Mouse (Mus musculus) left cerebral cortex, adult 18-20 months (tissue): ENCODE data around the gene Kdm2b. TPM values are rescaled to one million over a fixed set of nuclear protein-coding genes. Genes with fewer than 3 reads are reported as not detected.

Experiments
- DNase-seq, 2 experiments: peaks; one replicate each; pipeline ENCODE4 v3.0.0; 2021 to 2022; ENCODE audit warnings: low spot score in 2 of 2, mixed read lengths in 1 of 2
- total RNA-seq, 2 experiments: library from RNA; stranded (reverse); gene quantifications; 2 replicates each; pipeline ENCODE4 v1.2.3; 2021

Gene Kdm2b
- total RNA-seq, 2 experiments from 2014 or later, result 24.2 to 25.5 TPM

DNA sequence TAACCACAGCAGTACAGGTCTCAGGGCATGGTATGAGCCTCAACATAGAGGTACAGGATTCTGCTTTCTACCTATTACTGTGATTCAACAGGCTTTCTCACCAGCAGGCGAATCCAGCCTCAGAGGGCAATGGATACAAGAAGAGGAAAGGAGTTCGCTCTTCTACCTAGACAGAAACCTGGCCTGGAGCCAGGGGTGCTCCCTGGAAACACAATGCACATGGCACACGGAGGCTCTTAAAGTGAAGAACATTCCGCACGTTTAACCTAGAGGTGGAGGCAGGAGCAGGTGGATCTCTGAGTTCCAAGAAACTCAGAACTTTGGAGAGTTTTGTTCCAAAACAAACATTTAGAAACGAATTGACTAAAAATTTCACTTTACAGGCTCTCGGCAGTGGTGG lies 58.6 kb downstream of the Kdm2b start:
- DNase-seq, result no peak

DNA sequence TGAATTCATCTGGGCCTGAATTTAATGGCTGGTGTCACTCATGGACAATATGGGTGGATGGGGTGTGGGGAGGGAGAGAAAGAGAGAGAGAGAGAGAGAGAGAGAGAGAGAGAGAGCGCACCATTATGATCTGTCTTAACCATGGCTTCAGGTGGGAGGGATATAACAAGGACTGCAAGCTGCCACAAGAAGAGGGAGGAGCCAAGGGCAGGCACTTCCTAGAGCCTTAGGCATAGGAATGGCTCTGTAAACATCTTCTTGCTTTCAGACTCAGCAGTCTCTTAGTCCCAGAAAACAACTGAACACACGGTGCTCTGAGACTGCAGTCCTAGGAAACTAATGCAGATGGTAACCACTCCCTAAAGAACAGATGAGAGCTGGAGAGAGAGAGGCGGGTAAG lies 61.3 kb downstream of the Kdm2b start:
- DNase-seq, result no peak

GRCm38 (mm10) chr5:122927703-122928102 lies 61.9 kb downstream of the Kdm2b start:
- DNase-seq, result no peak

DNA sequence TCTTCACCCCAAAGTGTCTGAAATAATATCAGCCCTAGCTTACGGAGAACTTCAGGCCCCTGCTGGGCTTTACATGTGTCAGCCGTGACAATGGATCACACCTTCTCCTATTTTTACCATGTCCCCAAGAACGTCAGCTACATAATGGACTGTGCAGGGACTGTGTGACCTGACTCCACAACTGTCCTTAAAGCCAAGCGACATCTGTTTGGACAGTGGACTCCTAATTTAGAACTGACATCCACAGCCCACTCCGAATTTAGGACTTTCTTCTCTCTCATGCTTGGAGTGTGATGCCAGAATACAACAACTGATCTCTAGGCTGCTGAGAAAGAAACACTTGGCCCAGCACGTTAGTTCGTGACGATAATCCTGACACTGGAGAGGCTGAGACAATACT lies 62.5 kb downstream of the Kdm2b start:
- DNase-seq, result no peak

GRCm38 (mm10) chr5:122926341-122926740 lies 63.3 kb downstream of the Kdm2b start:
- DNase-seq, result no peak

DNA sequence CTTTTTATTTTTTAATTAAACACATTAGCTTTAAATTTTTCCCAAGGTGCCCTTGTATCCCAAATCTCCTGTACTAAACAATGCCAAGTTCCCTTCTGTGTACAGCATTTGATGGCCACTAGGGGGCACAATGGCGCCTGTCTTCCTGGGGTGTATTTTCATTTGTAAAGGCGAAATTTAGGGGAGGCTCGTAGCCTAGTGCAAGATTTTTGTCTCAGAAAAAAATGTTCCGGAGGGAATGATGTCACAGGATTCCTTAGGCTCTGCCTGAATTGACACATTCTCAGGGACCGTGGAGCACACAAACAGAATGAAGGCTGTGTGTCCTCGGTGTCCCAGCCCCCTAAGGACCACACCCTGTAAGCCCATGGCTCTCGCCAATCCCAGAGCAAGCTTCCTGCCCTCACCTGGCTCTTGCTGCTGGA lies 64.1 kb downstream of the Kdm2b start:
- peak; percentile 70 to 80 for DNase-seq

DNA sequence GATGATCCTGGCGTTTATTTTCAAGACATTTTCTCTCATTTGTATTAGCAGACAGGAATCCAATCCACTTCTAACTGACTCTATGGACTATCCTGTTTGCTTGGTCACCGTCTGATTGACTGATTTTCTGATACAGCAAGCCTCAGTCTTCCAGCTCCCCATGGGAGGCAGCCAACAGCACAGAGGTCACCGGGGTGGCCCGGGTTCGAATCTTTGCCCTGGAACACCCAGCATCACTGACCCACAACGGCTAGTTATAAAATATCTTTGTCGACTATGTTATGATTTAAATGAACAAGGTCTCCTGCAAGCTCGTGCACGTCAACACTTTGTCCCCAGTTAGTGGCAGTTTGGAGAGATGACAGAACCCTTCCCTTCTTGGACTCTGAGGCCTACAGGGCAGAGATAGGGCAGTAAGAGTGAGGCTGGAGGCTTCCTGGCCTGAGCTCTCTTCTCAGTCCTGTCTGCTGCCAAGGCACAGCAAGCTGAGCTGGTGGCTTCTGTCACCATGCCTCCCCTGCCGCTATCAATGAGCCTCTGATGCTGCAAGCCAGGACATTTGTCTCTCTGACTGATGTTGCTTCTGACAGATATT lies 65.7 kb downstream of the Kdm2b start:
- DNase-seq, result no peak

DNA sequence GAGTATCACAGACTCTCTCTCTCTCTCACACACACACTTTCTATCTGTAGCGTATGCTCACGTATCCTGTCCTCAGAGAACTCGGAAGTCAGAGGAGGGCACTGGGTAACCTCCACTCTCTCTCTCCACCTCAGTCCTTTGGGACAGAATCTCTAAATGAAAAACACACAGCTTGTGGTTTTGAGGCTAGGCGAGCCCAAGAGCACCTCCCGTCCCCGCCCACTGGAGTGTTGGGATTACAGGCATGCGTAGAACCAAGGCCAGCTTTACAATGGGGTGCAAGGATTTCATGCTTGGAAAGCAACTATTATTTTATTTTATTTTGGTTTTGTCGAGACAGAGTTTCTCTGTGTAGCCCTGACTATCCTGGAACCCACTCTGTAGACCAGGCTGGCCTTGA lies 67.7 kb downstream of the Kdm2b start:
- no peak for DNase-seq

GRCm38 (mm10) chr5:122920557-122920956 lies 69.1 kb downstream of the Kdm2b start:
- no peak for DNase-seq

DNA sequence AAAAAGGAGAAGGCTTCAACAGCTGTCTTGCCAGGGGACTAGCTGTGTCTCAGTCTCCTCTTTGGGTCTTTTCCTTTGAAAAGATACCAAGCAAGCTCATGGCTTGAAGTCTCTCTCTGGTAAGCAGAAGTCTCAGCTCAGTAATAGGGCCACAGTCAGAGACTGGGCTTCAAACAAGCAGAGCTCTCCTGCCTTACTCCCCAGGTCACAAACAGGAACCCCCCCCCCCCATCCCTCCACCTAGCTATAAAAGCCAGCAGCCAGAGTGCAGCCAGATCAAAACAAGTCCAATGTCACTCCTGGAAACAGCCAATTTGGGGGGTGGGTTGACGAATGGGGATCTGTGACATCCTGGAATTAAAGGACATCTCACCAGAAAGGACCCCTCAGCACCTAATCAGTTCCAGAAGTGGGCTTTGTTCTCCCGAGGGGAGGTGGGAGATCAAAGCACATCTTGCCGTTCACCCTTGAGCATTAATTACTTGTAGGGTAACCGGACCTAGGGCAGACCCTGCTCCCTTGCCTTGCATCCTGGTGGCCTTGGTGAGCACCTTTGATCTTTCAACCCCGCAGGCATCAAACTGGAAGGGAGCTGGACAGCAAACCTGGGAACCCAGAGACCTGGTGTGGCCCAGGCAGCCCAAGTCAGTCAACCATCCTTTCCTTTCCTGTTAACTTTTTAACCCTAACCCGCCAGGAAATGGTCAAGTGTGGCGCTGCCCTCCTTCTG lies 71.5 kb downstream of the Kdm2b start:
- no peak for DNase-seq

GRCm38 (mm10) chr5:122916147-122916546 lies 73.5 kb downstream of the Kdm2b start:
- DNase-seq, result no peak

DNA sequence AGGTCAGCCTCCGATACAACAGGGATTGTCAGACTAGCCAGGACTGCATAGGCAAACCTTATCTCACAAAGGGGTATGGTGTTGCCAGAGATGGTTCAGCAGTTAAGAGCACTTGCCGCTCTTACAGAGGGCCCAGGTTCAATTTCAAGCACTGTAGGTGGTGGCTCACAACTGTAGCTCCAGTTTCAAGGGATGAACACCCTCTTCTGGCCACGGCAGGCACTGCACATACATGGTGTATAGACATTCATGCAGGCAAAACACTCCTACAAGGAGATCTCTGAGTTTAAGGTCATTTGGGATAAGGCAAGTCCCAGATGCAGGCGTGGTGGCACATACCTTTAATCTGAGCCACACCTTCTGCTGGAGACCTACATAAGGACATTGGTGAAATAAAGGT lies 76.8 kb downstream of the Kdm2b start:
- DNase-seq, result no peak

GRCm38 (mm10) chr5:122909481-122909880 lies 80.1 kb downstream of the Kdm2b start:
- DNase-seq, result no peak

GRCm38 (mm10) chr5:122908001-122908400 lies 81.6 kb downstream of the Kdm2b start:
- no peak for DNase-seq

DNA sequence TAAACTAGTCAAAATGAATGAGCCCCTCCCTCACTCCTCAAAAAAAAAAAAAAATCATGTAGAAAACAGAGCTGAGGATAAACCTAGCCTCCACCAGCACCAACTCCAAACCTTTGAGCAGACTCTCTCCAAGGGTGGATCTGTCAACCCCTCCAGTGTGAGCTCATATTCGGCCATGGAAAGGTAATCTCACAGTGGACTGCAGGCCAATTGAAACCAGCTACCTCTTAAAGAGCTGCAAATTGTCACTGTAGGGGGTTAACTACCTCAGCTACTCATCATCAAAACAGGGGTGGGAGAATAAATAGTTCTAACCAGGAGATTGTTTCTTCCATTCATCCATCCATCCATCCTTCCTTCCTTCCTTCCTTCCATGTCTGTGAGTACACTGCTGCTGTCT lies 82.4 kb downstream of the Kdm2b start:
- DNase-seq, result no peak

DNA sequence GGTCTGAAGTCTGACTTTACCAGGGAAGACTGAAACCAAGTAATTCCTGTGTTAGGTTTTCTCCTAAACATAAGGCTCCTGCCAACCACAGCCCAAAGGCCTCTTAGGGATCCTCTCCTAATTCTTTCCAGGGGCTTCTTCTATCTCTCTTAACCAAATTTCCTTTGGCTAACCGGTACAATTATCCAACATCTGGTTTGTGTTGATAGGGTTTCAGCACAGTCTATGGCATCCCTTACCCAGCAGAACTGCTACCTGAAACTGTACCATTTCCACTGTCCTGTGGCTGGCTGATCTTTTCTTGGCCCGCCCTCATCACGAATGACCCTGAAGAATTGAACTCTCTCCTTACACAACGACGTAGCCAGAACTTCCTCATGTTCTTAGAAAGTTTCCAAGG lies 86.5 kb downstream of the Kdm2b start:
- no peak for DNase-seq

DNA sequence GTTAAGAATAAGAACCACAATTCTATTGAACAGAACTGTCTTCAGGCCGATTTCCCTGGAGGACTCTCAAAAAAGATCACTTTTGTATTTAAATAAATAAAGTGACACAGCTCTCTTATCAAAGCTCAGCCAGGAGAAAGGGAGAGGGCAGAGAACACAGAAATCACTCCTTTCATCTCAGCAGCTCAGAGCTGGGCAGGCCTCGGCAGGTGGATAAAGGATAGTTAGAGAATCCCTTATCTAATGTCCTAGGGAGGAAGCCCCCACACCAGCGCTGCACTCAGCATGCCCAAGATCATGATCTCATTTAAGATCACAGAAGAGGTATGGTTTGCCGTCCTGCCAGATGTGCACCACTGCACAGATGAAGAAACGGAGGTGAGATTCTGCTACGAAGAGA lies 87.4 kb downstream of the Kdm2b start:
- no peak for DNase-seq

DNA sequence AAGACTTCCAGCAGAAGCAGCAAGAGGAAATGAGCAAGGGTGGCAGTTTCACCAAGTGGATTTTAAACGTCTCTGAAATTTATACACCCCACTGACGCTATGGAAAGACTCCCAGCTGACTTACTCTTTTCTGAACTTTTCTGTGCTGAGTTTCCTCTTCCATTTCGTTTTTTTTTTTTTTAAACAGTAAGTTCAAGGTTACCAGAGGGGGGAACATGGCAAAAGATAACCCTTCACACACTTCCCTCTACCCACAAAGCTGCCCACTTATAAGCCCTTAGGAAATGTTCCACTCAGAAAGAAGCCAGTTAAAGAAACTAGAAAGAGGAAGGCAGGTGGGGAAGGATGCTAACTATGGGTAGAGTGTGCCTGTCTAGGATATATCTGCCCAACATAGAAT lies 88.0 kb downstream of the Kdm2b start:
- DNase-seq, result no peak

DNA sequence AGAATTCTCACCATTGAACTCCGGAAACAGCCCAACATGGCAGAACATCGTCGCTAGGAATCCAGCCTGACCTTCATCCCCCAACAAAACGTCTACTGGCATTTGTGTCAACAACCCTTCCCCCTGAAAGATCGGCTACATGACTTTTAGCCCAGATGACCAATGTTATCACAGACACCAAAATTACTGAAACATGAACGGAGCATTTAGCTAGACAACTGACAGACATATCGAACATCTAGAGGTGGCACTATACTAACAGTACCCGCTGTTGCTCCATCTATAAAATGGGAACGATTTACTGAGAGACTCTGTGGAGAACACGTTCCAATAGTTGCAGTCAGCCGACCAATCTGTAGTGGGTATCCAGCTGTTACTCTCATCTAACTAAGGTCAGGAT lies 88.4 kb downstream of the Kdm2b start:
- no peak for DNase-seq

- no peak for DNase-seq
These were observed 89.0 kb downstream of the Kdm2b start for GRCm38 (mm10) chr5:122900558-122901171.

DNA sequence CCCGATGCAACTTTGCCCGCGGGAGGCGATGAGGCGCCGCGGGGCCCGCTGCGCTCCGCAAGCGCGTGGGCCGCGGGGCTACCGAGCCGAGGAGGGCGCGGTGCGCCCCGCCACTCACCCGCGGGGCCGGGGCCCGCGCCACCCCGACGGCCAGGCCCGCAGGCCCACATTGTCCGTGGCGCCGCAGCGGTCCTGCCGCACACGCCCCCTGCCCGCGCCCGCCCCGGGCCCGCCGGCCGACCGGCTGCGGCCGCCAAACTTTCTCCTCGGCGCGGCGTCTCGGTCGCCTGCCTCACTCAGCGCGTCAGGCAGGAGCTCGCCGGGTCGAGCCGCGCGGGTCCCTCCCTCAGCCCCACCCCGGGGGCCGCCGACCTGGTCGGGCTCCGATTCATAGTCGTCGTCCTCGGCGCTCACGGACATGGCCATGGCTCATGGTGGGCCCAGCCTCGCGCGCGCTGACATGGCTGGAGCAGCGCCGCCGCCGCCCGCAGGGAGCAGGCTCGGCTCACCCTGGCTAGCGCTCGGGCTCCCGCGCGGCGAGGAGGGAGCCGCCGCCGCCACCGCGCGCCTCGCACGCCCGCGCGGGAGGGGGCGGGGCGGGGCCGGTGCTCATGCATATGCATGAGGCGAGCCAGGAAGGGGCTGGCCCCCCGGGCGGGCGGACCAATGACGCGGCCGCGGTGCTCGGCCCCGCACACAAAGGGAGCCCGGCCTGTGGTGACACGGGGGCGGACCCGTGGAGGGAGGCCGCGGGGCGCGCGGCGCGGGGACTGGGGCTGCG lies 89.7 kb downstream of the Kdm2b start:
- peak; percentile 76 to 81 for DNase-seq
